8 mouse cellular contexts compared by ENCODE assay signal in genomic region chr2:3958065-3958641, GRCm38 (mm10). TPM values are rescaled to one million over a fixed set of nuclear protein-coding genes. Genes with fewer than 3 reads are reported as not detected.
DNase-seq lines count a peak whose midpoint lies in the region; ATAC-seq lines count a peak whose summit lies in the region.

No protein-coding gene starts in this region.

- no peak overlapping the region for H3K27ac ChIP-seq in hindbrain, embryonic 14.5 days
- no peak overlapping the region for H3K27ac ChIP-seq in midbrain, embryonic 14.5 days (replicated peaks; ENCODE audit: low read depth, low read length)

- no peaks in the 10 kb centered on the region for H3K4me1 ChIP-seq in hindbrain, embryonic 14.5 days (replicated peaks; ENCODE audit: control insufficient read depth, insufficient read depth, low read length)
- H3K4me1 ChIP-seq in midbrain, embryonic 14.5 days (ENCODE audit: control insufficient read depth, insufficient read depth, low read length): no peaks in the 10 kb centered on the region

- H3K36me3 ChIP-seq in hindbrain, embryonic 14.5 days (replicated peaks; ENCODE audit: control insufficient read depth, insufficient read depth): no peaks in the 10 kb centered on the region
- no peaks in the 10 kb centered on the region for H3K36me3 ChIP-seq in midbrain, embryonic 14.5 days (ENCODE audit: control insufficient read depth, insufficient read depth, low read length)

- H3K9ac ChIP-seq in hindbrain, embryonic 14.5 days: no peak overlapping the region
- H3K9ac ChIP-seq in midbrain, embryonic 14.5 days (replicated peaks; ENCODE audit: low read length): no peak overlapping the region

- ATAC-seq in hindbrain, embryonic 14.5 days (ENCODE audit: low FRiP score): no peak
- no peak for ATAC-seq in midbrain, embryonic 14.5 days (ENCODE audit: low FRiP score, low TSS enrichment)
- no peak for ATAC-seq in CD4-positive, CD25-positive, alpha-beta regulatory T cell, adult 4 months

- H3K27me3 ChIP-seq in hindbrain, embryonic 14.5 days (ENCODE audit: control insufficient read depth, insufficient read depth, low read length): no peaks in the 10 kb centered on the region
- H3K27me3 ChIP-seq in midbrain, embryonic 14.5 days (ENCODE audit: control insufficient read depth, insufficient read depth, low read length): no peaks in the 10 kb centered on the region

- H3K4me3 ChIP-seq in hindbrain, embryonic 14.5 days (replicated peaks; ENCODE audit: low read length): no peak overlapping the region
- H3K4me3 ChIP-seq in midbrain, embryonic 14.5 days (replicated peaks; ENCODE audit: low read depth, low read length): no peak overlapping the region

- DNase-seq in adrenal gland, adult (ENCODE audit: inconsistent age in 2 of 2, low spot score in 1 of 2): peak; percentile 67 to 78
- DNase-seq in adrenal gland, adult 18-20 months (ENCODE audit: low spot score in 2 of 2): no peak
- DNase-seq in urinary bladder, adult 18-20 months (ENCODE audit: low spot score in 2 of 2): peak; percentile 21 to 27
- DNase-seq in urinary bladder, postnatal 10 days (ENCODE audit: low spot score): no peak
- no peak for DNase-seq in hindbrain, embryonic 14.5 days (ENCODE audit: low spot score)
- DNase-seq in layer of hippocampus, postnatal 14 days (ENCODE audit: low spot score in 2 of 2): peak; percentile 43 to 52
- peak; percentile 3 for DNase-seq in midbrain, embryonic 14.5 days

- WGBS in hindbrain, embryonic 14.5 days: 32% methylated on average over 12 of the region's 12 CpGs
- WGBS in midbrain, embryonic 14.5 days: 29% methylated on average over 12 of the region's 12 CpGs

- peak overlapping the region; percentile 25; the same call in 1 of the 2 replicates for H3K4me2 ChIP-seq in hindbrain, embryonic 14.5 days (replicated peaks)
- H3K4me2 ChIP-seq in midbrain, embryonic 14.5 days (ENCODE audit: low read length): peak overlapping the region; percentile 10; the same call in 1 of the 2 replicates

- no peaks in the 10 kb centered on the region for H3K9me3 ChIP-seq in hindbrain, embryonic 14.5 days (ENCODE audit: control insufficient read depth, low read length)
- H3K9me3 ChIP-seq in midbrain, embryonic 14.5 days (ENCODE audit: control insufficient read depth, low read length): no peaks in the 10 kb centered on the region

RNA-seq across cellular contexts. Expression of gene Frmd4a, which starts 59.4 kb away (rescaled TPM):
- 10 to 100 TPM in 1 of 2 experiments, 1 to 10 TPM in 1; 8.7 to 13.2 TPM for total RNA-seq in adrenal gland, adult 18-20 months (2021)
- polyA plus RNA-seq in hindbrain, embryonic 14.5 days (2014; fragmentation: Nextera tagmentation; extraction: Ambion mirVana): 56.9 and 59.6 TPM in 2 replicates
- total RNA-seq in layer of hippocampus, postnatal 14 days (2021): 100 to 1,000 TPM; 115 to 121 TPM
- polyA plus RNA-seq in midbrain, embryonic 14.5 days (2014; fragmentation: Nextera tagmentation; extraction: Ambion mirVana): 54.1 and 68.4 TPM in 2 replicates
- polyA plus RNA-seq in CD4-positive, CD25-positive, alpha-beta regulatory T cell, adult 4 months (2017; shearing (Covaris generic)): 1 to 10 TPM; 1.2 TPM

Comparison
In these comparisons a context has a peak if more than half of its experiments do, and no peak if none do; other contexts are left out.
1. DNase-seq: peak in adrenal gland, adult (2 of 2), urinary bladder, adult 18-20 months (2 of 2), layer of hippocampus, postnatal 14 days (2 of 2) and midbrain, embryonic 14.5 days (single experiment); none in adrenal gland, adult 18-20 months (0 of 2), urinary bladder, postnatal 10 days (single experiment) and hindbrain, embryonic 14.5 days (single experiment).
2. RNA of gene Frmd4a, which starts 59.4 kb away (polyA plus RNA-seq): 54.1 to 68.4 TPM in midbrain, embryonic 14.5 days and 56.9 to 59.6 TPM in hindbrain, embryonic 14.5 days; 1.2 TPM in CD4-positive, CD25-positive, alpha-beta regulatory T cell, adult 4 months; every median in the first group is over 10 times any median in the second.